Mouse (Mus musculus): Measurements from ENCODE around the gene Olfr1432.
"Not testable (repeated sequence)": the region's sequence is repeated elsewhere in the genome, so short reads cannot be mapped to it uniquely, and the experiment has no call there.

Gene Olfr1432

DNA sequence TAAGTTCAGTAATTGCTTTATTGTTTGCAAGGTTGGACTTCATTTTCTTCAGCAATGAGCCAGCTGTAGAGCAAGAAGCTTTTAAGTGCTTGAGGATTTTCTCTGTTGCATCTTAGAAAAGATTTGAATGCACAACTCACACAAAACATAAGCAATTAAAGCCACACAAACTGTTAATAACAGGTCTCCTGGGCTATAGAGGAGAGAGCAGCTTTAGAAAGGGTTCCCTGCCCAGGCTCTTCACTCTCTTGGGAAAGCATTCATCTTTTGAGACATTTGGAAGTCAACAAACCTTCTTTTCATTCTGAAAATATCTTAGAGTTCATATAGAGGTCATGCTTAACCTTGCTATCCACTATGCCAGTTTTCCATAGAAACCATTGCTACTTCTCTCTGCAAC is at the start of gene Olfr1432:
Gene Olfr1432, minus strand, starts transcription at position 101 of the 400 bp plus-strand sequence.
- not testable (repeated sequence) for DNase-seq (ENCODE audit: low spot score)

DNA sequence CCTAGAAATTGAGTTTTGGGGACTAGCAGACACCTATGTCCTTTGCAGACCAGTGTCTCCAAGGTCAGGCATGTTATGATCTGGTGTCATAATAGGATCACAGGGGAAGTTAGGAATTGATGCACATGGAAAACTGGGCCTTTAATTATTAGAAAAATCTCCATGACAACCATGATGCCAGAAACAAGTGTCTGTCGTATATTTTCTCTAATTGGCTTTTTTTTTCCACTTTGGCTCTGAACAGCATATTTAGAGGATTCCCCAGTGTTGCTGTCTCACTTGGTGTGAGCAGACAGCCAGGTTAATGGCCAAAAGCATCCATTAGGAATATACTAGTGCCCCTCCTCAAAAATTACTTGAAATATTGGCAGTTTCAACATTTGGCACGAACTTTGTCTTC is 47.2 kb upstream of the Olfr1432 start, which contains the start of gene Olfr1434:
Gene Olfr1434, plus strand, starts transcription at position 301 of the 400 bp plus-strand sequence.
- no peak for DNase-seq (ENCODE audit: low spot score)

DNA sequence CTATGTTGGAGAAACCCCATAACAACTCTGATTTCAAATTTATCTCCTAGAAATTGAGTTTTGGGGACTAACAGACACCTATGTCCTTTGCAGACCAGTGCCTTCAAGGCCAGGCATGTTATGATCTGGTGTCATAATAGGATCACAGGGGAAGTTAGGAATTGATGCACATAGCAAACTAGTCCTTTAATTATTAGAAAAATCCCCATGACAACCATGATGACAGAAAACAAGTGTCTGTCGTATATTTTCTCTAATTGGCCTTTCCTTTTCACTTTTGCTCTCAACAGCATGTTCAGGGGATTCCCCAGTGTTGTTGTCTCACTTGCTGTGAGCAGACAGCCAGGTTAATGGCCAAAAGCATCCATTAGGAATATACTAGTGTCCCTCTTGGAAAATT is 28.3 kb upstream of the Olfr1432 start, which contains the start of gene Olfr235:
Gene Olfr235, plus strand, starts transcription at position 301 of the 400 bp plus-strand sequence.
- no peak for DNase-seq (ENCODE audit: low spot score)

DNA sequence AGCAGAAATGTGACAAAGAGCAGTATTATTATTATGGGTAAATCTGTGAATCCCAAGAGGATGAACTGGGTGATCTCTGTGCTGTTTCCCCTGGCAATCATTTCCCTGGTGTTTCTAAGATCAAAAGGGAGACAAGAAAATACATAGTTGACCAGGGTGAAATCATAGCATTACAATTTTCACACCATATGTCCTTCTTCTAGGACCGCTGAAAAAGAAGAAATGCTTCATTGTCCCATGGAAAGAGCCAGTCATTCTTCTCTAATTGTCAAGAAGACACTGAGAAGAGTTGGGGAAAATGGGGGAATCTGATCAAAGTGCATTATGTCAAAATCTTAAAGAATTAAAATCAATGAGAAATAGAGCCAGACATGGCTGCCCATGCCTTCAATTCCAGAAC is 9.2 kb upstream of the Olfr1432 start, which contains the start of gene Olfr262:
Gene Olfr262, minus strand, starts transcription at position 101 of the 400 bp plus-strand sequence.
- DNase-seq (ENCODE audit: low spot score): no peak

DNA sequence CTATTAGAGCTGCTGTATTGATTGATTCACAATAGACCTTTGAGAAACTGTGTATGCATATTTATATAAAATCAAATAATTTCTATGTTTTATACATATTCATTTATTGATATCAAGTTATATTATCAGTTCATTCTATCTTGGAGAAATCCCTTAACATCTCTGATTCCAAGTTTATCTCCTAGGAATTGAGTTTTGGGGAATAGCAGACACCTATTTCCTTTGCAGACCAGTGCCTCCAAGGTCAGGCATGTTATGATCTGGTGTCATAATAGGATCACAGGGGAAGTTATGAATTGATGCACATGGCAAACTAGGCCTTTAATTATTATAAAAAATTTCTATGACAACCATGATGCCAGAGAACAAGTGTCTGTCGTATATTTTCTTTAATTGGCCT is 32.1 kb downstream of the Olfr1432 start, which contains the start of gene Olfr1431:
Gene Olfr1431, plus strand, starts transcription at position 301 of the 400 bp plus-strand sequence.
- no peak for DNase-seq (ENCODE audit: low spot score)

DNA sequence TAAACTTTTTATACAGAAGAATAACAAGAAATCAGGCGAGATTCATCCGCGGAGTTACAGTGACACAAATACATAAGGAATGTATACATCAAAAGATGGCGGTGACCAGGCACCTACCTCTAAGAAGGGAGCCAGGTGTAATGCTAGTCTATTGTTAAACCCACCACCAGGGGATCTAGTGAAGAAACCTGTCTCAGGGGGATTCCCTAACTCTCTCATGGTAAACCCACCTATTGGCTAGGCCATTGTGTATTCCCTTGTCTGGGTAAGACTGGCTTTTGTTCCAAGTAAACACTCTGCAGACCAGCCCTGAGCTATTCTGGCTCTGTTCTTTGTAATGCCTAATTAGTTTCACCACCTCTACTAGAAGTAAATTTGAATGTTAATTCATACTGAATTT is 33.3 kb downstream of the Olfr1432 start:
- DNase-seq (ENCODE audit: low spot score): not testable (repeated sequence)

Measured in left cerebral cortex, adult 11 months (tissue).